Mouse (Mus musculus): Measurements from ENCODE around the gene Crebl2.

Gene Crebl2

GRCm38 (mm10) chr6:134877276-134877675 lies 47.3 kb downstream of the Crebl2 start:
- no peak for DNase-seq

DNA sequence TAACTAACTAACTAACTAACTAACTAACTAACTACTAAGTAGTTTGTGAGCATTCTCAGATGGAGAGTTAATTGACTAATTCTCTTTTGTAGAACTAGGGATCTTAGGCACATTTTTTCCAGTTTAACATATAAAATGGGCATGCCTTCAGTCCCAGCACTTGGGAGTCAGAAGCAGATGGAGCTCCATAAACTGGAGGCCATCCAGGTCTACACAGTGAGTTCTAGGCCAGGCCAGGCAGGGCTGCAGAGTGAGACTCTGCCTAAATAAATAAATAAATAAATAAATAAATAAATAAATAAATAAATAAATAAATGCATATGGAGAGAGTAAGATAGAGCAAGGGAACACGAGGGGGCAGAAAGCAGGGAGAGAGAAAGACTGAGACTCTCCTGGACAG lies 47.9 kb downstream of the Crebl2 start:
- DNase-seq = no peak

GRCm38 (mm10) chr6:134879556-134879955 lies 49.6 kb downstream of the Crebl2 start:
- no peak for DNase-seq

- no peak for DNase-seq
Observed at GRCm38 (mm10) chr6:134880046-134880445, 50.1 kb downstream of the Crebl2 start.

- DNase-seq = no peak
Observed at GRCm38 (mm10) chr6:134883661-134884060, 53.7 kb downstream of the Crebl2 start.

DNA sequence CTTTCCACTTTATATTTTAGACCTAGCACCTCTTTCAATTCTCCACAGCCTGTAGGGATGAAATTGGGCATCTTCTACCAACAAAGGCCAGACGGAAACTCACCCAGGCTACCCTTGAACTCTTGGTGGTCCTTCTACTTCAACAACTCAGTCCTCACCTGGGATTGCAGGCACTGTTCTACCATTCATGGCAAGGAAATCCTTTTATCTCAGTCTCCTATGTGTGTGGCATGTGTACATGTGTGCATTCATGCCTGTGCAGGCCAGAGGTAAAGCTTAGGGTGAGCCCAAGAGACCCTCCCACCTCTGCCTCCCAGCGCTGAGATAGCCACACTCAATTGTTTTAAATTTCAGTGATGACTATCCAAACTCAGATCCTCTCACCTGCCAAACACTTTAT lies 55.6 kb downstream of the Crebl2 start:
- no peak for DNase-seq

DNA sequence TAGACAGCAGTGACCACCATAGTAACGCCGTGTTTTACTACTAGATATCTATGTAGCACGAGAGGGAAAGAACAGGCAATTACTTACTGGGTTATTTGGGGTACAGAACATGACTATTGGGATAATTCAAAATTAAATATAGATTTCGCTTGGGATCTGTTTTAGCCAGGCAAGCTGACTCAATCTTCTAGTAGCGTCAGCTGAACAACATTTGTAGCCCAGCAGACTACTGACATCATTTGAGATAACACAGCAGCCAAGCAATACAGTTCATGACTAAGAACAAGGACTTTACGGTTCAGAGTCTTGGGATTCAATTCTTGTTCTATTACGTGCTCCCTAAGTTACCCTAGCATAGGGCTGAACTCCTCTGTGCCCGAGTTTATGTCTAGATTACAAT lies 56.5 kb downstream of the Crebl2 start:
- DNase-seq = no peak

GRCm38 (mm10) chr6:134887008-134887407 lies 57.1 kb downstream of the Crebl2 start:
- peak; percentile 22 for DNase-seq

DNA sequence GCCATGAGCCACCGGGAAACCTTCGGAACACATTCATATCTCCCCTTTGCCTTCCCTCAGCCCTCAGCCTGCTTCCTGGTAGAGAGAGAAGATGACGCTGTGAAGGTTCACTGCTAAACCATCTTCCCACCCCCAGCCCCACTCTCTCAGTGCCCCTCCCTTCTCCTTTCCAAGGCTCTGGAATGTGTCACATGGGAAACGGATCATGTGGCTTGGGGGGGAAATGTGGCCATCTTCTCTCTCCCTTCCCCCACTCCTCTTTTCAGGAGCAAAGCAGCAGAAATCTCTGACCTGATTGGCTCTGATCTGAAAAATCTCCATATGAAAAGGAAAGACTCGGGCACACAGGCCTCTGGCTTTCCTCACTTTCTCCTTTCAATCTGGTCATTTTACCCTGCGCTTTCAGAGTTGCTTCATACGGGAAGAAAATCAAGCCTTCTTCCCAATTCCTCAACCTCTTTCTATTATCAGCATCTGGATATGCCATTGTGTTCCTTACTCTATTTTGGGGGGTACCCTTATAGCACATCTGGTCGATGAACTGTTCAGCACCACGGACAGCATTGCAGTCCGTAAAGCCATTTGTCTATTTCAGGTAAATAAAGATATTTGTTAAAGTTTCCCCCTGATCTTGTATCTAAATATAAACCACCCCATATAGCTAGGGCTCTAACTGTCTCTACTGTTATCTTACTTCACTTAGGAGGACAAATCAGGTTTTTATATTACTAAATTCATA lies 57.9 kb downstream of the Crebl2 start:
- peak; percentile 93 for DNase-seq

DNA sequence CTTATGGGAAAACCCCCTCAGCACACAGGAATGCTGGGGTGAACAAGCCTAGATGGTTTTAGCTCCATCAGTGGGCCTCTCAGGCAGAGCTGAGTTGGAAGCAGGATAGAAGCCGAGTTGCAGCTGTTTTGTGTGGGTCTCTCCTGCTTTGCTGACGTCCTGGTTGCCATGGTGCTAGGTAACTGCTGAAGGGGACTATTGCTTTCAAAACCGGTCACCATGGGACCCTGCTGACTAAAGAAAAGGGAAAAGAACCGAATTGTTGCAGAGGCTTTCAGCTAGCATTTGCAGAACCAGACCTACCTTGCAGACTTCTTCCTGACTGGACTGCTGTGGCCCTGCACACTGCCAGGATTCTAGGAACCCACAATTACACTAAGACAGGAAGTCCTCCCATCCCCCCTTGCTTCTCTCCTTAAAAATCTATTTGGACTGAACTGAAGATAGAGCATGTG lies 58.6 kb downstream of the Crebl2 start:
- peak; percentile 70 for DNase-seq

- no peak for DNase-seq
Observed at GRCm38 (mm10) chr6:134889763-134890162, 59.8 kb downstream of the Crebl2 start.

DNA sequence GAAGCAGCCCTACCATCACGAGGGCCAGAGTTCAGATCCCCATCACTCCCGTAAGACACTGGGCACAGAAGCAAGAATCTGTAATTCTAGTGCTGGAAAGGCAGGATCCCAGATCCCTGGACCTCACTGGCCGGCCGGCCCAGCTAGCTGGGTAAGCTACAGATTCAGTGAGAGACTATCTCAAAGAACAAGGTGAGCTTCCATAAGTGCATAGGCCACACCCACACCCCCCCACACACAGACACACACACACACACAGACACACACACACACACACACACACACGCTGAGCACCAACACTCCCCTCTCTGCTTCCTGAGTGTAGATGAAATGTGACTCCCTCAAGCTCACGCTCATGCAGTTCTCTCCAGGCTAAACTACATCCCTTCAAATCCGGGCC lies 60.5 kb downstream of the Crebl2 start:
- DNase-seq = no peak

DNA sequence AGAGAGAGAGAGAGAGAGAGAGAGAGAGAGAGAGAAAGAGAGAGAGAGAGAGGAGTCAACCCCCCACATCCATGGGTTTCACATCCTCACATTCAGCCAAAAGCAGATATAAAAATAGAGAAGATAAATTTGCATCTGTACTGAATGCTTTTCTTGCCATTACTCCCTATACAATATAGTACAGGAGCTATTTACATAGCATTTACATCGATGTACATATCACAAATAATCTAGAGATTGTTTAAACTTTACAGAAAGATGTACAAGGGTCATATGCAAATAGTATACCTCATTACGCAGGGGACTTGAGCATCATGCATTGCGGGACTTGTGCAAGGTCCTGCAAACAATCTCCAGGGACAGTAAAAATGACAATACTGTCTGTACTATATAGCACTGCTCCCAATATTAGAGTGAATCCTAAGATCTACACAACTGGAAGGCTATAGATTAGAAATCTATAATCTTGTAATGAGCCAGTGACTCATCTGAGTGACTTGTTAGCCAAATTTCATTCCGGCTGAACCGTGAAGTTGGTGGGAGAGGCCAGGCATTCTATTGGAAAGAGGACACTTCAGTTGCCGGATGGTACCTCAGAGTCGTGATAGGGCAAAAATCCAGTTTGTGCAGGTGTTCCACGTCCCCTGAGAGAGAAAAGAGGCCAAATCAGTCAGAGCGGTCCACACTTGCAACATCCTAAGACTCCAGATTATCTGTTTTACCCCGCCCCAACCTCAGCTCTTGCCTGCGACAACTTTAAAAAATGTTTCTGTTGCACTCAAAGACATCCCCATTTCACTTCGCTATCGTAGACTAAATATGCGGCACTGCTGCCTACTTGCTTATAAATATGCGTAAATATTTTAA lies 66.8 kb downstream of the Crebl2 start:
- peak; percentile 7 for DNase-seq

DNA sequence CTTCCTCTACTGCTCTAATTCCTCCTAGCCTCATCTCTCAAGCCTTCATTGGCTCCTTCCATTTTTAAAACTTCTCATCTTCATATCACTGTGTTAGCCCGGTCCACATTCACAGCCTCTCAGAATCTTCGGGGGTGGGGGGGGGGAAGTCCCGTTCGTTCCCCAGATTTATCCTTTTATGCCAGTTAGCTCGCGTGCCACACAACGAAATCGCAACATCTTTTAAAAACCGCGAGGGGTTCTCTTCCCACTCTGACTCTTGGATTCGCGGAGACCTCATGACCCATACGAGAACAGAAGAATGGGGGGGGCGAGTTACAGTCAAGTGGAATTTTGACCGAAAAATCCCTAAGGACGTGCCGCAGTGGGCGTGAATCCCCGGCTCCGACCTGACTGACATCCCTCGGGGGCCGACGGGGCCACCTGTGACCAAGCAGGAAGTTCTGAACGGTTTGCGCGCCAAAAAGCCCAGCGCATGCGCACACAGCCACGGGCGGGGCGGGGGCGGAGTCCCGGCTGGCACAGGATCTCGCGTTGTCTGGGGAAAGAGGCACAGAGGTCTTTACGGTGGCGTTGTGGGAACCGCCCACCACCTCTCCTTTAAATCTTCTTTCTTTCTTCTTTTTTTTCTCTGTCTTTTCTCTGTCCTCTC lies 67.6 kb downstream of the Crebl2 start:
- peak; percentile 95 for DNase-seq

GRCm38 (mm10) chr6:134898095-134898965 lies 68.4 kb downstream of the Crebl2 start, which contains the start of gene Gpr19:
Gene Gpr19 (minus strand): TSS chr6:134898578.
- peak; percentile 97 for DNase-seq

- DNase-seq = no peak
Observed at GRCm38 (mm10) chr6:134903368-134903767, 73.4 kb downstream of the Crebl2 start.

- DNase-seq = no peak
Observed at GRCm38 (mm10) chr6:134903891-134904884, 74.2 kb downstream of the Crebl2 start.

- DNase-seq = no peak
Observed at GRCm38 (mm10) chr6:134905811-134906210, 75.9 kb downstream of the Crebl2 start.
